Mouse (Mus musculus): ENCODE data around the gene Mknk2.

- TF ChIP-seq CTCF (conservative IDR thresholded peaks at IDR 0.05; ENCODE audit: low read length) (no peak), POU5F1 (IDR thresholded peaks at IDR 0.05; ENCODE audit: borderline replicate concordance, low read length) (no peak), NANOG (IDR thresholded peaks at IDR 0.05; ENCODE audit: borderline replicate concordance, low read length) (no peak)
Measured at GRCm38 (mm10) chr10:80623457-80624191, 54.3 kb downstream of the Mknk2 start.
